Mouse (Mus musculus): ENCODE results near the gene Thbd.

DNA sequence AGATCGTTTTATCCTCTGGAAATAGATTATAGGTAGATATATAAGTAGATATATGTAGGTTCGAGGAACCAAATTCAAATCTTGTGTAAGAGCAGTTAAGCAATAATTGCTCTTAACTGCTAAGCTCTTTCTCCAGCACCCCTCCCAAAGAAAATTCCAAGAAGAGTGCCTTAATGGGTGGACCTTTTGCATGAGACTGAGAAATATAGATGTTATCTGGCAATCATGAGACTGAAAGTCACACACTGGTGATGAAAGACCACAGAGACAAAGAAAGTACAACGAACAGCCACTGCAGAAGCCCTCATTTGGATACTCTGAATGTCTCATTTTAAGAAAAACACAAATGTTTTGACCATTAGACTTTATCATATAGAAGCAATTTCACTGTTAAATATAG lies 20.5 kb upstream of the Thbd start:
- TF ChIP-seq EP300 (IDR thresholded peaks at IDR 0.05; ENCODE audit: low read depth) (no peak), CTCF (IDR thresholded peaks at IDR 0.05; ENCODE audit: low read depth) (no peak)

Measured in heart, postnatal 0 days (tissue).